In the genomic region with DNA sequence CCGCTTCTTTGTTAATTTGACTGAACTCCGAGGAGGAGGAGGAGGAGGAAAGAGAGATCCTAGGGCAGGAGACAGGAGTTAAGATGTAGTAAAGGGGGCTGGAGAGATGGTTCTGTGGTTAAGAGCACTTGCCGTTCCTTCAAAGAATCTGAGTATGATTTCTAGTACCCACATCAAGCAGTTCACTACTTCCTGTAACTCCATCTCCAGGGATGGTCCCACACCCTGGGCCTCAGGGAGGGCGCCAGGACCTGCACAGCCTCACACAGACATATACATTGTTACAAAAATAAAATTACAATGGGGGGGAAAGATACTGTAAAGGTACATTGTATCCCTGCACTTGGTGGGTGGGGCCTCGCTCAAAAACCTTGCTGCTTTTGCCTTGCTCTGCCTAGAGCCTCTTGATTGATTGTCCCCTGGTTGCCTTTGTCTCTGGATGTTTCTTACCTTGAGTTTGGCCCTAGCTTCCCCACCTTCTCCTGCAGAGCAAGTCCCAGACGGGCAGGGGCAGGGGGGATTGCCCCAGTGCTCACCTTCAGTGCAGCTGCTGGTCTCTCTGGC, we compare ENCODE assay signal across 18 mouse cellular contexts. TPM values are rescaled to one million over a fixed set of nuclear protein-coding genes. Genes with fewer than 3 reads are reported as not detected.
"Had no signal": no experiment of that assay in that cellular context is flagged by ENCODE, and none has a peak within 500 bp of the region (broad histone marks: within the 10 kb centered on the region; RNA-seq: fewer than 3 reads in every experiment).

No protein-coding gene starts in this region.

- H3K27ac ChIP-seq: kidney, embryonic 15.5 days; left cerebral cortex, adult 2 months; limb, embryonic 15.5 days; liver, embryonic 12.5 days; lung, embryonic 15.5 days; macrophage; neural tube, embryonic 13.5 days; stomach, embryonic 15.5 days had no signal

- H3K9me3 ChIP-seq: kidney, embryonic 15.5 days; limb, embryonic 15.5 days; liver, embryonic 12.5 days; lung, embryonic 15.5 days; megakaryocyte, embryonic 14.5 days; neural tube, embryonic 13.5 days; stomach, embryonic 15.5 days had no signal

- H3K9ac ChIP-seq: kidney, embryonic 15.5 days; limb, embryonic 15.5 days; liver, embryonic 12.5 days; lung, embryonic 15.5 days; neural tube, embryonic 13.5 days; stomach, embryonic 15.5 days had no signal

- H3K4me3 ChIP-seq: kidney, embryonic 15.5 days; left cerebral cortex, adult 2 months; limb, embryonic 15.5 days; liver, embryonic 12.5 days; lung, embryonic 15.5 days; megakaryocyte, embryonic 14.5 days; neural tube, embryonic 13.5 days; stomach, embryonic 15.5 days had no signal

- H3K36me3 ChIP-seq: liver, embryonic 12.5 days; neural tube, embryonic 13.5 days; stomach, embryonic 15.5 days had no signal

- H3K4me2 ChIP-seq: kidney, embryonic 15.5 days; limb, embryonic 15.5 days; liver, embryonic 12.5 days; lung, embryonic 15.5 days; neural tube, embryonic 13.5 days; stomach, embryonic 15.5 days had no signal

- DNase-seq: kidney, adult 2 months; kidney, postnatal 14 days; lung, postnatal 14 days; midbrain, embryonic 14.5 days; retina, postnatal 1 day; thymus, postnatal 4 days had no signal

- ATAC-seq: liver, embryonic 12.5 days had no signal

RNA-seq across cellular contexts. Expression of gene Gli1, which starts 4.2 kb away (rescaled TPM):
- polyA plus RNA-seq: macrophage had no signal

RNA-seq across cellular contexts. Expression of gene Inhbe, which starts 16.6 kb away (rescaled TPM):
- polyA plus RNA-seq: kidney, adult 2 months; kidney, embryonic 15.5 days; large intestine, adult 2 months; lung, embryonic 15.5 days; macrophage; neural tube, embryonic 13.5 days; spleen, adult 2 months; testis, adult 2 months had no signal

RNA-seq across cellular contexts. Expression of gene Inhbc, which starts 32.6 kb away (rescaled TPM):
- polyA plus RNA-seq: kidney, adult 2 months; large intestine, adult 2 months; limb, embryonic 15.5 days; macrophage; midbrain, embryonic 14.5 days; neural tube, embryonic 13.5 days; spleen, adult 2 months had no signal
